Mouse (Mus musculus): Measurements from ENCODE around the gene Kbtbd4.

DNA sequence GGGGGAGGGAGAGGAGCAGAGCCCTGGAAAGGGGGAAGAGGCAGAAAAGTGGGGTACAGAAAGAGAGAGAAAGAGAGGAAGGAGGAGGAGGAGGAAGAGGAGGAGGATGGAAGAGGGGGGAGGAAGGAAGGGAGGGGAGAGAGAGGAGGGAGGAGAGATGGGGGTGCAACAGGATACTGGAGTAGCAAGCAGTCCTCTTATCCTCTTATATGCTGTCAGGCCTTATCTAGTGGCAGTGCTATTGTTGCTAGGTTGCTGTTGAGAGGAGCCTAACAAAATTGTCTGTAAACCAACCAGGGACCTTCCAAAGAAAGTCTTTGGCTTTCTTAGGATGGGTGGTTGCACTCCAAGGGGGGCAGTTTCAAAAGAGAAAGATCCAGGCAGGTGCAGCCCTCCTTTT lies 25.1 kb upstream of the Kbtbd4 start:
- TF ChIP-seq CTCF (IDR thresholded peaks at IDR 0.05; ENCODE audit: low read depth) = no peak
- TF ChIP-seq EP300 (IDR thresholded peaks at IDR 0.05; ENCODE audit: low read depth) = no peak
